Mouse (Mus musculus): Measurements from ENCODE around the gene Lcorl. TPM values are rescaled to one million over a fixed set of nuclear protein-coding genes. Genes with fewer than 3 reads are reported as not detected.

Gene Lcorl
- polyA plus RNA-seq (2017; shearing (Covaris generic)) = 24.2 TPM

DNA sequence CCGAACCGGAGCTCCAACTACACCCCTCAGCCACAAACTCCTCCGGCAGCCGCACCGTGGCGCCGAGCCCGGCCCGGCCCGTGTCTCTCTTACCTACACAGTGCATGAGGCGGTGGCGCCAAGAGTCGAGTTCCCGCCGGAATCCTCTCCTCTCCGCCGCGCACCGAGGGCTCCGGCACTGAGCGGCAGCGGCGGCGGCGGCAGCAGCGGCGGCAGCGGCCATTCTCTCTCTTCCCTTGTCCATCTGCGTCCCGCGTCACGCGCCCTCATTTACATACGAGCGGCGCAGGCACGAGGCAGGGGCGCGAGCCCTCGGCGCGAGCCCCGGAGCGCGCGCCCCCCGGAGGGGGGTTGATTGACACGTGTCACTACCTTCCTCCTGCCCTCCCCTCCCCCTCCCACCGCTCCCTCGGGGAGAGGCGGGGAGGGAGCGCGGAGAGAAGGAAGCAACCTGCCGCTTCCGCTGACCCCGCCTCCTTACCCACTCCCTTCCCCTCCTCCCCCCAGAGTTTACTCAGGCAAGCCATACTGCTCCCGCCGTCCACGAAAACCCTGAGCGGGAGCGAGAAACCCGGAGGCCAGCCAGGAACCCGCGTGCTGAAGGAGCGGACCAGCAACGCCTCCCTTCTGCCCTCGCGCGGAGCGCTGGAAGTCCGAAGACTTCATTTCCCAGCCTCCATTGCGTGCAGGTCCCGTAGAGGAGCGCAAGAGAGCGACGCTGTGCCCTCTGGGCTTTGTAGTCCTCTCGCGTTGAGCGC, at the start of gene Lcorl:
TSS of gene Lcorl (minus strand) at position 362 of the 758 bp plus-strand sequence.

DNA sequence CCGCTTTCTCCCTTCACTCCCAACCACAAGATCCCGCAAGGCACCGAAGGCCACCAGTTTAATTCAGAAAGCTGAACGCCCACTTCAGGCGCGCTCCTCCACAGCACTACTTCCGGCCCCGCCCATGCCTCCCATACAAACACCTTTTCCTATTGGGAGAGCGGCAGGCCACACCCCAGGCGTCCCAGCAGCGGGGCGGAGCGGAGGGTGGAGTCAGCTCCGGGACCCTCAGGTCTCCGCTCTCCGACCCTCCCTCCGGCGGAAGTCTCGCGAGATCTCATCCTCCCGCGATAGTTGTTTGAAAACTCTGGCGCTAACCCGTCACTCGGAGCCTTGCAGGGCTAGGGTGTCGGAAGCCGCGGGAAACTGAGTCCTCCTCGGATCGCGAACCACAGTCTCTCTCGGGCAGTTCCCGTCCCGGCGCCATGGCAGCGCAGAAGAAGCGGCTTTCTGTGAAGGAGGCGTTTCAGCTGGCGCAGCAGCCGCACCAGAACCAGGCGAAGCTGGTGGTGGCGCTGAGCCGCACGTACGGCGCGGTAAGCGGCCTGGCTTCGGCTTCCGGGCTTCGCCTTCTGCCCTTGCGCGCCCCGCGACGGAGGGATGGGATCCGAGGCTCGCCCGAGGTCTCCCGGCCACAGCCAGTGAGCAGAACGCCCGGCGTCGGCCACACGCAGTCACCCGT, 187.7 kb downstream of the Lcorl start, which contains the start of gene Ncapg:
TSS of gene Ncapg (plus strand) at position 322 of the 682 bp plus-strand sequence.

Other genes starting within 250 kb of the Lcorl start
- 0.06 TPM for gene Fam184b, start 218.0 kb downstream of the Lcorl start, polyA plus RNA-seq (2017; shearing (Covaris generic))
- 8.1 TPM for gene Ncapg, start 187.7 kb downstream of the Lcorl start, polyA plus RNA-seq (2017; shearing (Covaris generic))

All from inflammation-experienced regulatory T-cells, adult 16 weeks (primary cell).